Mouse (Mus musculus) embryonic fibroblast, embryonic 13.5 days (primary cell): ENCODE data around the gene Drc1.

Source experiments
- CTCF ChIP-seq: IDR thresholded peaks from 2 replicates; pipeline ENCODE4 v1.5.1; 2011; ENCODE audit warnings: mild to moderate bottlenecking, control low read depth, low read length, moderate library complexity, borderline replicate concordance; ENCODE audit not compliant: insufficient read depth
- POLR2A ChIP-seq: IDR thresholded peaks from 2 replicates; pipeline ENCODE4 v1.6.1; 2011; ENCODE audit warnings: low read depth, mild to moderate bottlenecking, control low read depth, low read length, moderate library complexity

GRCm38 (mm10) chr5:30382876-30383275 lies 101.7 kb downstream of the Drc1 start:
- TF ChIP-seq CTCF (no peak), POLR2A (no peak)
